Mouse (Mus musculus) adipocyte (in vitro differentiated cells): ENCODE data around the gene Fcho1.
A peak's percentile ranks its signal among the peaks of the same experiment; 100 is the strongest.

Experiments used
- DNase-seq: peaks from one replicate; pipeline ENCODE4 v3.0.0-alpha.2; 2016; ENCODE audit warnings: low spot score

Fcho1 gene

GRCm38 (mm10) chr8:71681369-71681915, 44.1 kb downstream of the Fcho1 start:
- DNase-seq, result no peak

GRCm38 (mm10) chr8:71680471-71680870, 45.0 kb downstream of the Fcho1 start:
- no peak for DNase-seq

DNA sequence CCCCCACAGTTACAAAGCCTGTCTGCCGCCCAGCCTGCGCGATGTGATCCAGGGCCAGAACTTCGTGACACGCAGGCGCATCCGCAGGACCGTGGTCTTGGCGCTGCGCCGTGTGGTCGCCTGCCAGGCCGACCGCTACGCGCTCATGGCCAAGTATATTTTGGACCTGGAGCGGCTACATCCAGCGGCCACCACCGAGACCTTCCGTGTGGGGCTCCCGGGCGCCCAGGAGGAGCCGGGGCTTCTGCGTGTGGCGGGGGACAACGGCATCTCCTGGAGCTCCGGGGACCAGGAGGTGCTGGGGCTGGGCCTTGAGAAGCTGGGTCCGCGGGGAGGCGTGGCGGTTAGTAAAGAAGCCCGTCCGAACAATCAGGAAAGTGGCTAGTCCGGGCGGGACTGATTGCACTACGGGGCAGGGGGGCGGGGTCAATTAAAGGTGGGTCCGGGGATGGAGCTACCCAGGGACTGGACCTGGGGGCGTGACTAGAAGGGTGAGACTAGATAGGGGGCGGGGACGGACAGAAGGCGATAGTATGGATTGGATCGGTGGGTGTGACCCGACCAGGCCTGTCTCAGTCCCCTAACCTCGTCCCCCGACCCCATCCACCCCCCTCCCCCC, 45.9 kb downstream of the Fcho1 start:
- DNase-seq, result no peak

DNA sequence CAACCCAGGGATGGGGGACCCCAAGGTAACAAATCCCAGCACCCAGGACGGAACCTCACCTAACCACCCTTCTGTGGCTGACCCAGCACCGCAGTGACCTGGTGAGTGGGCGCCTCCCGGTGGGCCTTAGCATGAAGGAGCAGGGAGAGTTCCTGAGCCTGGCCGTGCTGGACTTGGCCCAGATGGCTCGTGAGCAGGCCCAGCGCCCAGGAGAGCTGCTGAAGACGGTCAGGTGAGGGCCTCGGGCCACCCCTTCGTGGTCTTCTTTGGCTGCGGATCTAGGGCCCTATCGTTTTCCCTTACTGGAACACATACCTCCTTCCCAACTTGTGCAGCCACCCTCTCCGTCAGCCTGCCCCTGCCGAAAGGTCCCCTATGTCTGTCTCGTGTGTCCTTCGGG, 46.4 kb downstream of the Fcho1 start:
- DNase-seq, result no peak

- DNase-seq, result no peak
Observed at GRCm38 (mm10) chr8:71678216-71678615, 47.3 kb downstream of the Fcho1 start.

DNA sequence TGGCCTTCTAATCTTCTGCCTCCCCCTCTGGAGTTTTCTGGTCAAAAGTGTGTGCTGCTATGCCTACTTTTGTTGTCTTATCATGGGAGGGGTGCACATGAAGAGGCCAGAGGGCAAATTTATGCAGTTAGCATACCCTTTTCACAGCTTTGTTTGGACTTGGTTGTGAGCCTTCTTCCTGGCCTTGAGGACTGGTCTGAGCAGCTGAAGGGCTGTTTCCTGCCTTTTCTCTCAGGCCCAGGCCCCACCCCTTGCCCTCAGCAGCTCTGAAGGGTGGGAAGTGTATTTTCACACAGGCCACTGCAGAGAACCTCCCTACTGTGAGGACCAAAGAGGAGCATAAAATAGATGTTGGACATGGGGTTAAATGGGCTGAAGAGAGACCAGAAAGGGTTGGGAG, 48.0 kb downstream of the Fcho1 start:
- DNase-seq, result no peak

DNA sequence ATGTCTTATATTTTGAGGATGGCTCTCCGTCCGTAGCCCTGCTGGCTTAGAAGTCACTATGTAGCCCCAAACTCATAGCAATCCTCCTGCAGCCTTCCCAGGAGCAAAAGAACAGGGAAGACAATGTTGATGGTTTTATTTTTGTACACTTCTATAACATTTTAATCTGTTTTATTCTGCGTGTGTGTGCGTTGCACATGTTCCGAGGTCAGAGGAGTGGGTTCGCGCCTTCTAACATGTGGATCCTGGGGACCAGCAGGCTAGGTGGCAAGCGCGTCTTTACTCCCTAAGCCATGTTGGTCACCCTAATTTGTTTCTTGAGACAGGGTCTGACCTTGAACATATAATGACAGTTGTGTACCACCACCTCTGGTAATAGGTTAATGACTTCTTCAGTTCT, 48.7 kb downstream of the Fcho1 start:
- no peak for DNase-seq

GRCm38 (mm10) chr8:71676020-71676741, 49.3 kb downstream of the Fcho1 start, which contains the start of gene Jak3:
Gene Jak3 (plus strand): TSS chr8:71676296.
- DNase-seq, result peak; percentile 81

- no peak for DNase-seq
Observed at GRCm38 (mm10) chr8:71675456-71676019, 50.0 kb downstream of the Fcho1 start.

DNA sequence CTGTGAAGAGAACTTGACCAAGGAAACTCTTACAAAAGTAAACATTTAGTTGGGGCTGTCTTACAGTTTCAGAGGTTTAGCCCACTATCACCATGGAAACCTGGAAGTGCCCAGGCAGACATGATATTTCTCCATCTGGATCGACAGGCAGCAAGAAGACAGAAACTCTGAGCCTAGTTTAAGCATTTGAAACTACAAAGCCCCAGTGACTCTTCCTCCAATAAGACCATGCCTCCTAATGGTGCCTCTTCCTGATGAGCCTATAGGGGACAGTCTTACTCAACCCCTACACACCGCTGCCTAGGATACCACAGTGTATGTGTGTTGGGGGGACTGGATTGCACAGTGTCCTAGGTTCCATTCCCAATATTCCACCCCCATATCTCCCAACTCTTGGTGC, 51.4 kb downstream of the Fcho1 start:
- DNase-seq, result peak; percentile 18

DNA sequence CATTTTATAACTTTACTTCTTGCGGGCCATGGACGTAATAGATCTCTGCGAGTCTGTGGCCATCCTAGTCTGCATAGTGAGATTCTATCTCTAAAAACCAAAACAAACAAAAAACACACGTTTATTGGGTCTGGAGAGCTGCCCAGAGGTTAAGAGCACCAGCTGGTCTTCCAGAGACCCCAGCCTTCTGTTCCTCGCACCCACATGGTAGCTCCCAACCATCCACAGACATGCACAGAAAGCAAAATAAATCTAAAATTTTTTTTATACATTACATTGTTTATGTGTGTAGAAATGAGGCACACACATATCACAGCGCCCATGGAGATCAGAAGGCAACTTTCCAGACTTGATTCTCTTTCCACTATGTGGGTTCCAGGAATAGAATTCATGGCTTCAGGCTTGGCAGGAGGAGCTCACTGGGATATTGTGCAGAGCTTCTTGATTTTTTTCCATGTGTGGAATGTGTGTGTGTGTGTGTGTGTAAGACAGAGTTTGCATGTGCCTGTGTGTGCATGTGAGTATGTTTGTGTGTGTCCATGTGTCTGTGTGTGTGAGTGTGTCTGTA, 53.3 kb downstream of the Fcho1 start:
- peak; percentile 45 for DNase-seq

GRCm38 (mm10) chr8:71671549-71671965, 54.0 kb downstream of the Fcho1 start, which contains the start of gene Unc13a:
Gene Unc13a (minus strand): TSS chr8:71671757.
- DNase-seq, result peak; percentile 83

DNA sequence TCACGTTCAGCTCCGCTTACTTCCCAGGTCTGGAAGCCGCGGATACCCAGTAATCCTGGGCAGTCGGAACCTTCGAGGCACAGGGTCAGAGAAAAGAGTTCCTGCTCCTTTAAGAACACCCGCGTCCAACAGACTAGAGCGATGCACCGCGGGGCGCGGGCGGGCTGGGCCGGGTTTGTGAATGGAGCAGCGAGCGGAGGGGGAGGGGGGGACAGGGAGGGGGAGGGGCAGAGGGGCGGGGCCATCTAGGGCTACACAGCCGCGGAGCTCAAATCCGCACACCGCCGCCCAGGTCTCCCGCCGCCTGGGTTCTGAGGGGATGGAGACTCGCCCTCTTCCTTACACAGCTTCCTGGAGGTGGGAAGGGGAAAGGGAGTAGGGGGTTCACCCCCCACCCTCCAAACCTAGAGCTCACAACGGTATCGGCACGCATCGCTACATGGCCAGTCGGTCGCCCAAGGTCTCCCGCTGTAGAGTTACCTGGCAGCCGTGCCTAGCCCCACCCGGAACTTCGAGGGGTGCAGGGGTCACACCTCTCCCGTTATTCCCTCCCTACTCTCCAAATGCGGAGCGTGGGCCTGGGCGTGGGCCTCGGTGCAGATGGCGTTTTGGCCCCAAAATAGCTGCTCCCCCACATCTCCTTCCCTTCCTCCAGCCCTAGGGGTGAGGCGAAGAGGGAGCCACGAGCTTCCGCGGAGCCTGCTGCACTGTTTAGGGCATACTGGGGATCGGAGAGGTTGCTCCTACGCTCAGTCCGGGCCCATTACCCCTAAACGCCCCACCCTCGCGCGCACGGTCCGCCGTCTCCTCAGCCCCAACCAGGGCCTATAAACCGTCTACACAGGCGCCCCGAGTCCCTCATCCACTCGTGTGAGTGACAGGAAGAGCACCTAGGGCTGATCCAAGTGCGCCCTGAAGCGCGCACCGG, 54.6 kb downstream of the Fcho1 start:
- DNase-seq, result peak; percentile 61

DNA sequence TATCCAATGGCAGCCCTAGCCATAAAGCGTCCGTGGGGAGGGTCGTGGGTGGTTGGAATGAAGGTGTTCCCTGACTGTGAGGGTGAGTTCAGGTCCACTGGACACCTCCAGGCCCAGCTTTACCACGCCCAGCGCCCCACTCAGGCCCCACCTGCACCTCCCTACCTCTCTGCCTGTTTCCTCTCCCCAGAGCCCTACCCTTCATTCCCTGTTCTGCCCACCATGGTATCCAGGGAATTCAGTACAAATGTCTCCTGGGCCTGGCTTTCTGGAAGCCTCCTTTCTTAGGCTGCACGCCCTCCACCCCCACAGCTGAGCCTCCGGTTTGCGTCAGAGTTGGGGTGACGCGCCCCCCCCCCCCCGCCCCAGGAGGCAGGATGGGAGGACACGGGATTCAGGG, 55.3 kb downstream of the Fcho1 start:
- DNase-seq, result no peak

- DNase-seq, result no peak
Observed at GRCm38 (mm10) chr8:71668220-71668975, 57.1 kb downstream of the Fcho1 start.

DNA sequence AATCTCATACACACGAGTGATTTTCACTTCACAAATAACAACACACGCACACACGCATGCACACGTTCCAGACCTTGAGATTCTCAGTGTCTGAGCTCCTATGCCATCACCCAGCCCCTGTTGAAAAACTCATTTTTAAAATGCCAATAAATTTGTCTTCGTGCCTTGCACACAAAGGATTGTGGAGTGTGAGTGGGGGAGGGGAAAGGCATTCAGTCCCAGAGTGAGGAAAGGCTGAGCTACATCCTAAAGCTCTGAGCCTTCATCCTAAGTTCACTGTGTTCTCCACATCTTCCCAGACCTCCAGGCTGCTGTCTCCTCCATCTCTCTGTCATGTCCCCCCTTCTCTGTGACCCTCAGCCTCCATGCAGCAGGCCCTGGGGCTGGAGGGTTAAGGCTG, 58.3 kb downstream of the Fcho1 start:
- no peak for DNase-seq

DNA sequence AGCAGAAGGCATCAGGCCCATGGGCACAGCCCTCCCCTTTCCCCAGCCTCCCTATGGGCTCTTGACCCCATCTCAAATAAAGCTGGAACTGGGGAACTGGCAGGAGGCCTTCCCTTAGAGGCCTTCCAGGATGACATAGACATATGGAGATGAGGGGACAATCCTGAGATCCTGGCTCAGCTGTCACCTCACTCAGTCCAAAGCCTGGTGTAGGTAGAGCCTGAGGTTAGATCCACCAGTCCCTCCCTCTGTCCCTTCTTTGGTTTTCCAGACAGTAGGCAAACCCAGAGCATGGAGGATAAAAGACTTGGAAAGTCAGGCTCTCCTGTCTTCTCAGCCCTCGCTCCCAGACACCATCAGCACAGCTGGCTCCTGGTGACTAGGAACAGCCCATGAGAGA, 58.7 kb downstream of the Fcho1 start:
- no peak for DNase-seq

DNA sequence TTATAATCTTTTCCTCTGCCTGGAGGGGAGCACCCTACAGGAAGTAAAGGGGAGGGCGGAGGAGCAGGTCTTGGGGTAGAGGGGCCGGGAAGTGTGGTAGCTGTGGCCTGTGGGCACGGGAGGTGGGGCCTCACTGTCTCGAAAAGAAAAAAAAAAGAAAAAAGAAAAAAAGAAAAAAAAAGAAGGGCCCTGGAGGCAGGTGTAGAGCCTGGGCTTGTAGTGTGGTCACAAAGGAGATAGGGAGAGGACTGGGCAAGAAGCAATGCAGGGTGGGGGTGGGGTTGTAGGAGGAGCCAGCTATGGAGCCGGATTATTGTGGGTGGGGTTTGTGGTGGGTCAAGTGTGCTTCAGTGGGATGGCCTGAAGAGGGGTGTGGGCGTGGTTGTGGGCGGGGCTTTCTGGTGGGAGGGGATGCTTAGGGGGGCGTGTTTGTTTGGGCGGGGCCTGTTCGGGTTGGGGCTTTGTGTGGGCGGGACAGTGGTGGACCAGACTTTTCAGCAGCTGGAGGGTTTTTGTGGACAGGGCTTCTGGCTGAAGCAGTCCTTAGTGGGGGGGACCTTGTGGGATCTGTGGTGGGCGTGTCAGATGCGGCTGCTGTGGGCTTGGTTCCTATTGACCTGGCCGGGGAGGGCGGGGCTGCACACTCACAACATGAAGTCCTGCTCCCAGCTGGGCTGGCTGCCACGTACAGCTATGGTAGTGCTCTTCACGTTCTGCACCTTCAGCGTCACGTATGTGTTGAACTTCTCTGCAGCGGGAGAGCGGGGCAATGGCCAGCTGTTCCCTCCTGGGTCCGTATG, 60.0 kb downstream of the Fcho1 start:
- DNase-seq, result no peak

DNA sequence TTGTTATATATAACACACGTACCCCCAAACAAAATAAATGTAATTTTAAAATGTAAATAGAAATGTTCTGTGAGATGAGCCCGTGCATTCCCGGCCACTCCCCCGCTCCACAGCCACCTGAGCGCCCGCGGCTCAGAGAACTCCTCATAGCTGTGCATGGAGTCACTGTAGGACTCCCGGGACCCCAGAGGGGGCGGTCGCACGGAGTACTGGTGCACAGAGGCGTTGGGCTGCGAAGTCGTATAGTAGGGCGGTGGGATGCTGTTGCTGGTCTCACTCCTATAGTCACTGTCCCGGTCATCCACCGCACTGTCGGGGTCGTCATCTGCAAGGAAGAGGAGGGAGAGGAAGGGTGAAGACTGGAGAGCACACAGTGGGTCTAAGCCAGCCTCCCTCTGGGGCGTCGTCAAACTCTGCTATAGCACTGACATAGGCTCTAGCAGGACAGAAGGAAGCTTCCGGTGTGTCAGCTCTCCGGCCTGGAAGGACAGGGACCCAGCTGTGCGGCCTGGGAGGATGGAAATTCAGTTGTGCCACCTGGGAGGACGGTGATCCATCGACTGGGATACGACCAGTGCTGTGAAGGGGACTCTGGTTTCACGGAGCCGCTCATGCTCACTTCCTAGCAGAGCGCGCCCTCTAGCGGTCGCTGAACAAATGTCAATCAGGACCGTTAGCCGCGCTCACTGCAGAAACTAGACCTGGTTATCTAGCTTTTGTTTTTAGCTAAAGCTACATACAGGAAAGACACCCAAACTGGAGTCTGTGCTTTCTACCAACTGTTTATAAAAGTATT, 65.0 kb downstream of the Fcho1 start:
- peak; percentile 89 for DNase-seq
